In the genomic region with DNA sequence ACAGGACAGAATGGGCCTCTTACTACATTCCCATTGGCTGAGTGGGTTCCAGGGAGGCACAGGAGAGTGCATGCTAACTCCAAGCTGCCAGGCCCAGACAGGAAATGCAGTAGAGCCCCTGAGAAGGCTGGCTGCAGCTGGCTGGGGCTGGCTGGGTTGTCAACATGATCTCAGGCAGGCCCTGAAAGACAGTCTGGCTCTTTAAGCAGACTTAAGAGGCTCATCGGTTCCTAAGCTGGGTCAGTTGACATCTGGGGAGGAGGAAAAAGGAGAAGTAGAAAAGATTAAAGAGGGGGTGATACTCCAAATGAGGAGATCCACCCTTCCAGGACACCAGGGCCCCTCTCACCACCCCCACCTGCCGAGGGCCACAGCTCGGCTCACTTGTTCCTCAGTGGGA, we compare ENCODE assay signal across 12 mouse cellular contexts. TPM values are rescaled to one million over a fixed set of nuclear protein-coding genes. Genes with fewer than 3 reads are reported as not detected.
A peak's percentile ranks its signal among the peaks of the same experiment; 100 is the strongest.
DNase-seq lines count a peak whose midpoint lies in the region; ATAC-seq and TF ChIP-seq lines count a peak whose summit lies in the region.
"Had no signal": no experiment of that assay in that cellular context is flagged by ENCODE, and none has a peak within 500 bp of the region (broad histone marks: within the 10 kb centered on the region; RNA-seq: fewer than 3 reads in every experiment).

No protein-coding gene starts in this region.

- no peak for TF ChIP-seq CTCF in intestine, postnatal 0 days (IDR thresholded peaks at IDR 0.05; ENCODE audit: low read depth)
- TF ChIP-seq CTCF in G1E (IDR thresholded peaks at IDR 0.05; ENCODE audit: low read depth, low read length) = no peak

- H3K27me3 ChIP-seq in intestine, embryonic 15.5 days (replicated peaks) = no peaks in the 10 kb centered on the region
- H3K27me3 ChIP-seq in intestine, postnatal 0 days (replicated peaks; ENCODE audit: control insufficient read depth, insufficient read depth, low read length) = no peaks in the 10 kb centered on the region
- no peaks in the 10 kb centered on the region for H3K27me3 ChIP-seq in G1E (ENCODE audit: insufficient read depth, low read length)
- no peaks in the 10 kb centered on the region for H3K27me3 ChIP-seq in embryonic facial prominence, embryonic 12.5 days
- H3K27me3 ChIP-seq: heart, embryonic 15.5 days; lung, embryonic 15.5 days had no signal

- H3K36me3 ChIP-seq in intestine, embryonic 15.5 days = no peaks in the 10 kb centered on the region
- H3K36me3 ChIP-seq in intestine, postnatal 0 days (ENCODE audit: control insufficient read depth, insufficient read depth) = no peaks in the 10 kb centered on the region
- H3K36me3 ChIP-seq in G1E (replicated peaks) = peaks cover 52% of the 10 kb centered on the region
- H3K36me3 ChIP-seq in embryonic facial prominence, embryonic 12.5 days = no peaks in the 10 kb centered on the region
- H3K36me3 ChIP-seq: heart, embryonic 15.5 days; lung, embryonic 15.5 days had no signal

- no peak overlapping the region for H3K4me3 ChIP-seq in intestine, embryonic 15.5 days (replicated peaks)
- no peak overlapping the region for H3K4me3 ChIP-seq in intestine, postnatal 0 days (ENCODE audit: low read depth, low read length)
- H3K4me3 ChIP-seq in G1E (ENCODE audit: low read depth, low read length) = peak overlapping the region; percentile 13; the same call in 1 of the 2 replicates
- no peak overlapping the region for H3K4me3 ChIP-seq in embryonic facial prominence, embryonic 12.5 days
- H3K4me3 ChIP-seq: heart, embryonic 15.5 days; lung, embryonic 15.5 days; myocyte had no signal

- DNase-seq in G1E (ENCODE audit: low spot score) = peak; percentile 70
- no peak for DNase-seq in layer of hippocampus, postnatal 25 days (ENCODE audit: extremely low spot score in 1 of 2, low spot score in 1 of 2)
- DNase-seq in layer of hippocampus, postnatal 36 days = no peak
- DNase-seq in frontal cortex, postnatal 14 days (ENCODE audit: low spot score in 2 of 2) = no peak
- DNase-seq: right cerebral cortex, postnatal 4 days had no signal

- no peak overlapping the region for H3K27ac ChIP-seq in intestine, embryonic 15.5 days
- H3K27ac ChIP-seq in intestine, postnatal 0 days (ENCODE audit: low read depth, low read length) = no peak overlapping the region
- 0 out of 2 replicates have a peak overlapping the region, but pooled peaks have one; percentile 62 for H3K27ac ChIP-seq in embryonic facial prominence, embryonic 12.5 days
- H3K27ac ChIP-seq: heart, embryonic 15.5 days; lung, embryonic 15.5 days had no signal

- H3K9ac ChIP-seq in intestine, embryonic 15.5 days = 0 out of 2 replicates have a peak overlapping the region, but pooled peaks have one; percentile 10
- H3K9ac ChIP-seq in intestine, postnatal 0 days (ENCODE audit: low read depth, low read length) = no peak overlapping the region
- H3K9ac ChIP-seq in embryonic facial prominence, embryonic 12.5 days = no peak overlapping the region
- H3K9ac ChIP-seq: heart, embryonic 15.5 days; lung, embryonic 15.5 days had no signal

- no peaks in the 10 kb centered on the region for H3K9me3 ChIP-seq in intestine, embryonic 15.5 days
- H3K9me3 ChIP-seq in intestine, postnatal 0 days (ENCODE audit: control insufficient read depth) = no peaks in the 10 kb centered on the region
- no peaks in the 10 kb centered on the region for H3K9me3 ChIP-seq in G1E (replicated peaks)
- no peaks in the 10 kb centered on the region for H3K9me3 ChIP-seq in embryonic facial prominence, embryonic 12.5 days
- H3K9me3 ChIP-seq: heart, embryonic 15.5 days; lung, embryonic 15.5 days had no signal

- 33% methylated on average over 3 of the region's 3 CpGs for WGBS in intestine, embryonic 15.5 days
- 64% methylated on average over 3 of the region's 3 CpGs for WGBS in intestine, postnatal 0 days
- WGBS in embryonic facial prominence, embryonic 12.5 days = 38% methylated on average over 3 of the region's 3 CpGs

- ATAC-seq in intestine, embryonic 15.5 days = no peak
- no peak for ATAC-seq in intestine, postnatal 0 days
- peak; percentile 76 for ATAC-seq in G1E (ENCODE audit: extremely low read depth, insufficient number of reproducible peaks, low FRiP score, poor library complexity, severe bottlenecking)
- no peak for ATAC-seq in embryonic facial prominence, embryonic 12.5 days (ENCODE audit: insufficient number of reproducible peaks, insufficient read depth, low FRiP score, low TSS enrichment)
- ATAC-seq in megakaryocyte, adult 5-6 weeks (ENCODE audit: poor library complexity, severe bottlenecking) = peak; percentile 18; the same call in 1 of the 2 replicates

- H3K4me2 ChIP-seq in intestine, embryonic 15.5 days (replicated peaks) = no peak overlapping the region
- no peak overlapping the region for H3K4me2 ChIP-seq in intestine, postnatal 0 days (replicated peaks; ENCODE audit: low read depth)
- H3K4me2 ChIP-seq in embryonic facial prominence, embryonic 12.5 days (replicated peaks) = no peak overlapping the region
- H3K4me2 ChIP-seq: heart, embryonic 15.5 days; lung, embryonic 15.5 days had no signal

- peaks cover 37% of the 10 kb centered on the region for H3K4me1 ChIP-seq in intestine, embryonic 15.5 days (replicated peaks)
- H3K4me1 ChIP-seq in intestine, postnatal 0 days (replicated peaks; ENCODE audit: control insufficient read depth, insufficient read depth, low read length) = 0 out of 2 replicates have a peak, but pooled peaks cover 5% of the 10 kb centered on the region
- H3K4me1 ChIP-seq in G1E (ENCODE audit: insufficient read depth, low read depth, low read length) = peaks cover 18% of the 10 kb centered on the region
- peaks cover 10% of the 10 kb centered on the region; the same call in 1 of the 2 replicates for H3K4me1 ChIP-seq in embryonic facial prominence, embryonic 12.5 days

RNA-seq across cellular contexts. Expression of gene Plekha7, which starts 13.2 kb away (rescaled TPM):
- 21.1 and 21.4 TPM in 2 replicates for polyA plus RNA-seq in intestine, embryonic 15.5 days (2015; fragmentation: Nextera tagmentation; extraction: Ambion mirVana)
- 17.2 and 20.2 TPM in 2 replicates for polyA plus RNA-seq in intestine, postnatal 0 days (2015; fragmentation: Nextera tagmentation; extraction: Ambion mirVana)
- total RNA-seq in G1E (2014; fragmentation: Nextera tagmentation) (16.8 and 18.5 TPM in 2 replicates), G1E (2017) (9.4 and 10.1 TPM in 2 replicates)
- polyA plus RNA-seq in G1E (2012) = 33.4 and 37.8 TPM in 2 replicates
- 9.3 and 10.8 TPM in 2 replicates for polyA plus RNA-seq in embryonic facial prominence, embryonic 12.5 days (2016; fragmentation: Nextera tagmentation; extraction: Ambion mirVana)
- total RNA-seq in megakaryocyte, adult 5-6 weeks (2015) = 0.02 and 0.16 TPM in 2 replicates
- 0.18 TPM in 1 of 2 replicates, not detected in the other for total RNA-seq in megakaryocyte, adult 5-6 weeks (2017)
- 10 to 100 TPM; 17.3 to 22.8 TPM for total RNA-seq in layer of hippocampus, postnatal 25 days (2021)
- 10 to 100 TPM; 16.3 to 20.5 TPM for total RNA-seq in layer of hippocampus, postnatal 36 days (2021)

RNA-seq across cellular contexts. Expression of gene Rps13, which starts 39.0 kb away (rescaled TPM):
- 829 and 865 TPM in 2 replicates for polyA plus RNA-seq in intestine, embryonic 15.5 days (2015; fragmentation: Nextera tagmentation; extraction: Ambion mirVana)
- 471 and 493 TPM in 2 replicates for polyA plus RNA-seq in intestine, postnatal 0 days (2015; fragmentation: Nextera tagmentation; extraction: Ambion mirVana)
- total RNA-seq in G1E (2014; fragmentation: Nextera tagmentation) = 666 and 739 TPM in 2 replicates
- 2,275 and 3,588 TPM in 2 replicates for total RNA-seq in G1E (2017)
- polyA plus RNA-seq in G1E (2012) = 2,567 and 2,962 TPM in 2 replicates
- 745 and 844 TPM in 2 replicates for polyA plus RNA-seq in embryonic facial prominence, embryonic 12.5 days (2016; fragmentation: Nextera tagmentation; extraction: Ambion mirVana)
- 1,284 and 1,307 TPM in 2 replicates for total RNA-seq in megakaryocyte, adult 5-6 weeks (2015)
- 3,022 and 3,027 TPM in 2 replicates for total RNA-seq in megakaryocyte, adult 5-6 weeks (2017)
- 100 to 1,000 TPM; 217 to 259 TPM for total RNA-seq in layer of hippocampus, postnatal 25 days (2021)
- 100 to 1,000 TPM; 223 to 244 TPM for total RNA-seq in layer of hippocampus, postnatal 36 days (2021)

Comparison
In these comparisons a context has a peak if more than half of its experiments do, and no peak if none do; other contexts are left out.
1. ATAC-seq: peak in G1E (single experiment) and megakaryocyte, adult 5-6 weeks (single experiment); none in intestine, embryonic 15.5 days (single experiment), intestine, postnatal 0 days (single experiment) and embryonic facial prominence, embryonic 12.5 days (single experiment).
2. RNA of gene Plekha7, which starts 13.2 kb away (total RNA-seq): 17.3 to 22.8 TPM in layer of hippocampus, postnatal 25 days, 16.3 to 20.5 TPM in layer of hippocampus, postnatal 36 days and 9.4 to 18.5 TPM in G1E; 0.02 to 0.18 TPM in megakaryocyte, adult 5-6 weeks; every median in the first group is over 4 times any median in the second.